Mouse (Mus musculus) neural tube, embryonic 14.5 days (tissue): ENCODE measurements at regions not wholly inside any gene's neighbourhood (a gene's known extent, or its start where the extent isn't known, plus 50 kb on each side); places are given as distances from the start of the nearest gene placed in this dataset.

Source experiments
- ATAC-seq: fragments of 200-750 bp; cut with Nextera tagmentation; 2 replicates; pipeline ENCODE4 v1.8.0; 2017; ENCODE audit warnings: low read depth, mild to moderate bottlenecking, moderate TSS enrichment, moderate library complexity
- H3K27ac ChIP-seq: fragments of 300-500 bp; sonication (generic); 2 replicates; pipeline ENCODE4 v1.5.1; 2014; ENCODE audit warnings: low read depth, mild to moderate bottlenecking, control low read depth, low read length, moderate library complexity, mixed read lengths
- H3K27me3 ChIP-seq: fragments of 300-500 bp; sonication (generic); 2 replicates; pipeline ENCODE4 v1.6.1; 2014; ENCODE audit warnings: low read length; ENCODE audit not compliant: control insufficient read depth, insufficient read depth
- H3K36me3 ChIP-seq: fragments of 300-500 bp; sonication (generic); 2 replicates; pipeline ENCODE4 v1.6.1; 2014; ENCODE audit warnings: low read length, mixed read lengths; ENCODE audit not compliant: control insufficient read depth, insufficient read depth
- H3K4me1 ChIP-seq: fragments of 300-500 bp; sonication (generic); 2 replicates; pipeline ENCODE4 v1.6.1; 2014; ENCODE audit warnings: low read length; ENCODE audit not compliant: control insufficient read depth, insufficient read depth
- H3K4me2 ChIP-seq: fragments of 300-500 bp; sonication (generic); 2 replicates; pipeline ENCODE4 v1.6.1; 2014; ENCODE audit warnings: mild to moderate bottlenecking, low read depth, low read length, control low read depth
- H3K4me3 ChIP-seq: fragments of 300-500 bp; sonication (generic); 2 replicates; pipeline ENCODE4 v1.5.1; 2014; ENCODE audit warnings: low read depth, low read length, control low read depth, mixed read lengths
- H3K9ac ChIP-seq: fragments of 300-500 bp; sonication (generic); replicated peaks from 2 replicates; pipeline ENCODE4 v1.6.1; 2014; ENCODE audit warnings: low read depth, mild to moderate bottlenecking, control low read depth, low read length, mixed read lengths
- H3K9me3 ChIP-seq: fragments of 300-500 bp; sonication (generic); 2 replicates; pipeline ENCODE4 v1.6.1; 2016; ENCODE audit warnings: low read length; ENCODE audit not compliant: control insufficient read depth
- WGBS: fragments of 180-500 bp; shearing (Covaris S2); extraction: QIAGEN DNeasy Blood & Tissue Kit; methylation state at CpG from one replicate; pipeline ENCODE4 v1.1.7; 2014; 5-methylcytosine and 5-hydroxymethylcytosine counted together

DNA sequence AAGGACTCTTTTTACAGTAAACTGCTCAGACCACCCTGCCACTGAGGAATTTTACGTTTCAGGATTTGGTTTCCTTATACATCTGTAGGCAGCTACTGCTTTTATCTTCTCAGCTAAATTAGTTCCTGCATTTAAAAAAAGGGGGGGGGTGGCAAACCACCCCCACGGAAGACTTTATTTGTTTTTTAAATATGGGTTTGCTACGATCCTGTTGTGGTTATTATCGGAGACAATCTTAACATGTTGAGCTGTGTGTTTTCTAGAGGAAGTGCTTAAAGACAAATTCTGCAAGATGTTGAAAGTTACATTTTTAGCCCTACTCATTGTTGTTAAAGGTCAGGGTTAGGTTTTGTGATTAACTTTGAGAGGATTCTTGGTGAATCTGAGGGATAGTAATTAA, 216.1 kb upstream of the Rasa1 start:
- Histone ChIP-seq H3K4me2 (no peak overlapping the region), H3K9ac (no peak overlapping the region), H3K27me3 (no peaks in the 10 kb centered on the region), H3K4me1 (no peaks in the 10 kb centered on the region), H3K27ac (no peak overlapping the region), H3K4me3 (no peak overlapping the region), H3K36me3 (no peaks in the 10 kb centered on the region), H3K9me3 (no peaks in the 10 kb centered on the region)
- 82% methylated on average over 4 of the region's 4 CpGs for WGBS
- no peak for ATAC-seq

DNA sequence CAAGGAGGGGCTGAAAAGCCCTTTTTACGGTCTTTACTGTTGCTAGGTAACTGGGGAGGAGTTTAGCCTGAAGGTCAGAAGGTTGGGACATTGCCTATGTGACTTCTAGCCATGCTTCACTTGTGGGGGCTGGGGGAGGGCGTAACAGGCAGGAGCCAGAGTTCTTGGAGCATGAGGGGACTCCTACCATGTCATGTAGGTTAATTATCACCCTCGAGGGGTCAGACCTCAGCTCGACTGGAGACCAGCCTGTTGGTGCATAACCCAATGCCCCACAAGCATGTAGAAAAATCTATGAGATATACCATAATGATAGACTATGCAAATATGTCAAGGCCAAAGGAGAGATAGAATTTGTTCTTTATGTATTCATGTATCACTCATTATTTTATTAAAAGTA, 215.1 kb upstream of the Rasa1 start:
- Histone ChIP-seq H3K9ac (no peak overlapping the region), H3K27me3 (no peaks in the 10 kb centered on the region), H3K4me2 (no peak overlapping the region), H3K27ac (no peak overlapping the region), H3K36me3 (no peaks in the 10 kb centered on the region), H3K4me1 (no peaks in the 10 kb centered on the region), H3K9me3 (no peaks in the 10 kb centered on the region), H3K4me3 (no peak overlapping the region)
- ATAC-seq = no peak
- 50% methylated on average over 4 of the region's 4 CpGs for WGBS

DNA sequence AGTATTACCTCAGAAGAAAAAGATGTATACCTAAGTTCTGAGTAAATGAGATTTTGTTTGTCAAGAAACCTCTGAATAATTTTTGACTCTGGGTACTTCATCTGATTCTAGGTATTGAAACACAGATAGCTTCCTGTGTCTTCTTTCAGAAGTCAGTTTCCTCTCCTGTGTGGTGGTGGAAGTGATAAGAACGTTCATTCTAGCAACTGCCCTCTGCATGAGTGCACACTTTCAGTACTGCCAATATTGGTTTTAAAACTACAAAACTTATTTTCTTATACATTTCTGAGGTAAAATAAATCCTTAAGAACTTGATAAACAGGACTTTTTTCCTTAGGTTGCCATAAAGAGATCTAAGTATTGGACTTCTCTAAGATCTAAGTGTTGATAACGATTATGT, 209.8 kb upstream of the Rasa1 start:
- Histone ChIP-seq H3K27me3 (no peaks in the 10 kb centered on the region), H3K9ac (no peak overlapping the region), H3K4me3 (no peak overlapping the region), H3K4me1 (no peaks in the 10 kb centered on the region), H3K4me2 (no peak overlapping the region), H3K27ac (no peak overlapping the region), H3K9me3 (no peaks in the 10 kb centered on the region), H3K36me3 (no peaks in the 10 kb centered on the region)
- 89% methylated on average over 2 of the region's 2 CpGs for WGBS
- ATAC-seq = no peak

DNA sequence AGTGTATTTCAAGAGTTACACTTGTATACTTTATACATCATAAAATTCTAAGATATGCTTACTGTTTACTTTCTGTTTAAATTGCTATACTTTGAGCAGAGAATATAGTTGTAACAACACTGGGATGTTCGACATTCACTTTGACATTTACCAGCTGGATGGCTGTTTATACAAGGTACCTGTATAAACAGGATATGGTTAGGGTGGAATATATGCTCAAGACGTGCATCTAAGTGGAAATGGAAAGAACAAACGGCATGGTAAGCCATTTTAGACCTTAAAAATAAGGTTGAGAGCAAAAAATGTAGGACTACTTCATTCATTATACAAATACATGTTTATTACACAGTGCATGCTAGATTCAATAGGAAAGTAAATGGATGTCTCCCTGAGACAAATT, 195.9 kb upstream of the Rasa1 start:
- ATAC-seq = no peak
- H3K36me3 ChIP-seq = no peaks in the 10 kb centered on the region
- H3K4me3 ChIP-seq = no peak overlapping the region
- H3K27ac ChIP-seq = no peak overlapping the region
- H3K4me2 ChIP-seq = no peak overlapping the region
- H3K9ac ChIP-seq = no peak overlapping the region
- no peaks in the 10 kb centered on the region for H3K27me3 ChIP-seq
- WGBS = 75% methylated on average over 3 of the region's 3 CpGs
- H3K9me3 ChIP-seq = no peaks in the 10 kb centered on the region
- H3K4me1 ChIP-seq = no peaks in the 10 kb centered on the region

DNA sequence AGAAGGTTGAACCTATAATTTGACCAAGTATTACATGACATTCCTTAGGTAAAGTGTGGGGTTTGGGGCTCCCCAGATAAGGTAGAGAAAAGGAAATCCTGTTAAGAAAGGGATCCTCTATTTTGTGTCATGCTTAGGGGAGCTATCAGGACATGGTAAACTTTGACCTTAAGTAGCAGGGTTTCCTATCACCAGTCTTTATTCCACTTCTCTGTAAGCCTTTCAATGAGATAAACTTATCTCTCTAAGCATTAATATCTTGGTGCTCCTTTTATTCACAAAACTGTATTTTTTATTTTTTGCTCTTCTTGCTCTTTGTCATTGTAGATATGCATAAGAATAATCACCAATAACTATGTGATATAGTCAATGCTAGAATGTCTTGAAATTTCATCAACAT, 194.4 kb upstream of the Rasa1 start:
- Histone ChIP-seq H3K9ac (no peak overlapping the region), H3K4me1 (no peaks in the 10 kb centered on the region), H3K4me3 (no peak overlapping the region), H3K36me3 (no peaks in the 10 kb centered on the region), H3K27me3 (no peaks in the 10 kb centered on the region), H3K9me3 (no peaks in the 10 kb centered on the region), H3K27ac (no peak overlapping the region), H3K4me2 (no peak overlapping the region)
- no peak for ATAC-seq

DNA sequence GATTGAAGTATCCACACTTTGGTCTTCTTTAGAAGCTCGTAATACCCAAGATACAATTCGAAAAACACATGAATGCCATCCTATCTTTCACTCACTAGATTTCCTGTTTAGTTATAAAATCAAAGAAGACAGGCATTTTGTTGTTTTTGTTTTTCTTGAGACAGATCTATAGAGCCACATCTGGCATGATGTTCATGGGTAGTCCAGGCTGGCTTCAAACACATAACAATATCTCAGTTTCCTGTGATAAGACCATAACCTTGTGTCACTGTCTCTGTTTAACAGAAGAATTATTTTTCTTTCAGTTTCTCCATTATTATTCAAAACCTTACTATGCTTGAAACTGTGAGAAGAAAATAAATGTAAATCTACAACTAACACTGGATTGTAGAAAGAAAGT, 190.5 kb upstream of the Rasa1 start:
- ATAC-seq = no peak
- H3K27ac ChIP-seq = no peak overlapping the region
- H3K4me1 ChIP-seq = no peaks in the 10 kb centered on the region
- no peaks in the 10 kb centered on the region for H3K9me3 ChIP-seq
- H3K9ac ChIP-seq = no peak overlapping the region
- 88% methylated on average over 2 of the region's 2 CpGs for WGBS
- no peaks in the 10 kb centered on the region for H3K36me3 ChIP-seq
- H3K4me2 ChIP-seq = no peak overlapping the region
- H3K27me3 ChIP-seq = no peaks in the 10 kb centered on the region
- no peak overlapping the region for H3K4me3 ChIP-seq

DNA sequence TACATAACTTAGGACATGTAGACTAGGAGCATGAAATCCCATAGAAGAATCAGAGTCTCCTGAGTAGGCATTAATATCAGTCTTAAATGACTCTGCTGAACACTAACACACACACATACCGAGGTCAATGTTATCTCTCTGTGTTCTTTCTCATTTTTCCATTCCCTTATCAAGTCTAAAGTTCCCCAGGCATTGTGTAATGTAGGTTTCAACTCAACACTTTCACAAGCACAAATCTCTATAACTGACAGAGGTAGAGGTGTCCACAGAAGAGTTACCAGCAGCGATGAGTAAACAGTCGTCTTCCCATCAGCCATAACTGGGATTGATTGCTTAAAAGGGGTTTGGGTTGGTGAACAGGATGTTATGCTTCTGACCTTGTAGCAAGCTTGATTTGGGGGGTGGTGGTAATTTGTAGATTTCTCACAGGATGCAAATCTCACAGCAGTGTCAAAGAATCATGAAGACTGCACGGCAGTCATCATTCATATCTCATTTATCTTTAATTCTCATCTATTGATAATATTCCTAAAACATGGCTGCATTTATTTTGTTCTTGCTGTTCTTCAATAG, 187.4 kb upstream of the Rasa1 start:
- Histone ChIP-seq H3K36me3 (no peaks in the 10 kb centered on the region), H3K9me3 (no peaks in the 10 kb centered on the region), H3K4me3 (no peak overlapping the region), H3K9ac (no peak overlapping the region), H3K27me3 (no peaks in the 10 kb centered on the region), H3K4me2 (no peak overlapping the region), H3K27ac (no peak overlapping the region), H3K4me1 (no peaks in the 10 kb centered on the region)
- ATAC-seq = no peak
- WGBS = 91% methylated on average over 4 of the region's 4 CpGs

DNA sequence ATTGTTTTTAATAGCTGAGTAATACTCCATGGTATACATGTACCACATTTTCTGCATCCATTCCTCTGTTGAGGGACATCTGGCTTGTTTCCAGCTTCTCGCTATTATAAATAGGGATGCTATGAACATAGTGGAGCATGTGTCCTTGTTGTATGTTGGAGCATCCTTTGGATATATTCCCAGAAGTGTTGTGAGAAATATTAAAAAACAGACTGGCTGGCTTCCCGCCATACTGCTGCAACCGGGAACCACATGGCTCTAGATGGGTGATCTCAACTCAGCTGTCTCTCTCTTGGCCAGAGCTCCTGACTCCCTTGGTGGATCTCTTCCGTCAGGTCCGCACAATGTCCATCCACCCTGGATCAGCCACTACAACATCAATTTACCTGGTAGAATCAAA, 182.4 kb upstream of the Rasa1 start:
- 92% methylated on average over 5 of the region's 5 CpGs for WGBS
- no peaks in the 10 kb centered on the region for H3K9me3 ChIP-seq
- no peaks in the 10 kb centered on the region for H3K27me3 ChIP-seq
- no peak overlapping the region for H3K4me2 ChIP-seq
- H3K27ac ChIP-seq = no peak overlapping the region
- no peak for ATAC-seq
- no peaks in the 10 kb centered on the region for H3K36me3 ChIP-seq
- no peak overlapping the region for H3K9ac ChIP-seq
- no peak overlapping the region for H3K4me3 ChIP-seq
- H3K4me1 ChIP-seq = no peaks in the 10 kb centered on the region

DNA sequence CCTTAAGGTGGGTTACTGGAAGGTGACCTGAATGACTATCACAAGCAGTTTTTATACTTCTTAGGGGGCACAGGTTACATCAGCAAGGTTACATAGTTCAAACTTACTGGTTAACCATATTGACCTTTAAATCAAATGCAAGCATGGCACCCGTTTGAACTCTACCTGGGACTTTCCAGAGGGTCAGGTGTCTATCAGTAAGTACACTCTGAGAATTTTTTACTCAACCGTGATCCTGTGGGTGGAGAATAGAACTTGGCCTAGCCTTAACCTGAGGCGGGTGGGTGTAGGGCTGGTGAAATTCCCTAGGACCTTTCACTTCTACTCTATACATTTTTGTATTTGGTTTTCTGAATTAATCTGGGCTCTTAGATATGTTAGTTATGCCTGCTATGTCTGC, 170.5 kb upstream of the Rasa1 start:
- no peak for ATAC-seq
- Histone ChIP-seq H3K27me3 (no peaks in the 10 kb centered on the region), H3K4me2 (no peak overlapping the region), H3K9me3 (no peaks in the 10 kb centered on the region), H3K9ac (no peak overlapping the region), H3K36me3 (no peaks in the 10 kb centered on the region), H3K27ac (no peak overlapping the region), H3K4me3 (no peak overlapping the region), H3K4me1 (no peaks in the 10 kb centered on the region)
- WGBS = 93% methylated on average over 3 of the region's 3 CpGs

DNA sequence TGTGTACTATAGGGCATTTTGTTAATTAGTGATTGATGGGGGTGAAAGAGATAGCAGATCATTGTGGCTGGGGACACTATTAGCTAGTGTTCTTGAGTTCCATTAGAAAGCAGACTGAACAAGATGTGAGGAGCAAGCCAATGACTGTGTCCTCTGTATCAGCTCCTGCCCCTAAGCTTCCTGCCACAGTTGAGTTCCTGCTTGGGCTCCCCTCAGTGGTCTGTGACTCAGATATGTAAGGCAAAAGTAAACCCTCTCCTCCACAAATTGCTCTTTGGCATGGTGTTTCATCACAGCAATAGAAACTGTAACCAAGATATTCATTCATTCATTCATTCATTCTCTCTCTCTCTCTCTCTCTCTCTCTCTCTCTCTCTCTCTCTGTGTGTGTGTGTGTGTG, 169.7 kb upstream of the Rasa1 start:
- H3K4me1 ChIP-seq = no peaks in the 10 kb centered on the region
- no peaks in the 10 kb centered on the region for H3K27me3 ChIP-seq
- no peak overlapping the region for H3K27ac ChIP-seq
- no peak overlapping the region for H3K4me2 ChIP-seq
- H3K9ac ChIP-seq = no peak overlapping the region
- no peaks in the 10 kb centered on the region for H3K36me3 ChIP-seq
- no peak for ATAC-seq
- no peaks in the 10 kb centered on the region for H3K9me3 ChIP-seq
- H3K4me3 ChIP-seq = no peak overlapping the region
